Mouse (Mus musculus) left cerebral cortex, adult 9 months (tissue): Measurements from ENCODE around the gene Klhl10.

Experiments used
- DNase-seq, 2 experiments: peaks; one replicate each; pipeline ENCODE4 v3.0.0; 2022; ENCODE audit warnings: low spot score in 2 of 2

The Klhl10 gene

GRCm38 (mm10) chr11:100441797-100442196, at the start of gene Klhl10, which contains the start of gene Nt5c3b:
TSS of gene Klhl10 (plus strand) at chr11:100441917.
TSS of gene Nt5c3b (minus strand) at chr11:100441808.
- DNase-seq = no peak

GRCm38 (mm10) chr11:100392958-100393357, 48.8 kb upstream of the Klhl10 start:
- DNase-seq = no peak

- DNase-seq = no peak
Measured at GRCm38 (mm10) chr11:100393733-100394132, 48.0 kb upstream of the Klhl10 start.

GRCm38 (mm10) chr11:100394353-100395074, 47.2 kb upstream of the Klhl10 start:
- DNase-seq = no peak

GRCm38 (mm10) chr11:100395200-100395599, 46.5 kb upstream of the Klhl10 start:
- DNase-seq = no peak

- DNase-seq = peak in 1 of 2 experiments; percentile 29
Measured at GRCm38 (mm10) chr11:100395861-100396631, 45.7 kb upstream of the Klhl10 start.

GRCm38 (mm10) chr11:100396886-100397599, 44.7 kb upstream of the Klhl10 start:
- no peak for DNase-seq

- peak; percentile 99 to 100 for DNase-seq
Measured at GRCm38 (mm10) chr11:100397600-100398389, 43.9 kb upstream of the Klhl10 start, which contains the start of gene Jup. TSS of gene Jup (minus strand) at chr11:100397763.

- DNase-seq = no peak
Measured at GRCm38 (mm10) chr11:100398517-100398916, 43.2 kb upstream of the Klhl10 start.

GRCm38 (mm10) chr11:100399320-100399719, 42.4 kb upstream of the Klhl10 start:
- DNase-seq = no peak

- no peak for DNase-seq
Measured at GRCm38 (mm10) chr11:100399727-100400538, 41.8 kb upstream of the Klhl10 start.

GRCm38 (mm10) chr11:100400842-100401241, 40.9 kb upstream of the Klhl10 start:
- no peak for DNase-seq

GRCm38 (mm10) chr11:100402240-100402639, 39.5 kb upstream of the Klhl10 start:
- DNase-seq = no peak

- DNase-seq = no peak
Measured at GRCm38 (mm10) chr11:100402682-100403081, 39.0 kb upstream of the Klhl10 start.

GRCm38 (mm10) chr11:100403445-100404134, 38.1 kb upstream of the Klhl10 start:
- no peak for DNase-seq

- no peak for DNase-seq
Measured at GRCm38 (mm10) chr11:100404456-100405074, 37.2 kb upstream of the Klhl10 start.

- no peak for DNase-seq
Measured at GRCm38 (mm10) chr11:100406273-100406672, 35.4 kb upstream of the Klhl10 start.

- no peak for DNase-seq
Measured at GRCm38 (mm10) chr11:100406995-100407705, 34.6 kb upstream of the Klhl10 start.
